Mouse (Mus musculus): ENCODE data around the gene Selenoi. TPM values are rescaled to one million over a fixed set of nuclear protein-coding genes. Genes with fewer than 3 reads are reported as not detected.
"Not testable (repeated sequence)": the region's sequence is repeated elsewhere in the genome, so short reads cannot be mapped to it uniquely, and the experiment has no call there.

The Selenoi gene
- total RNA-seq (2021), result 10 to 100 TPM; 56.8 to 58.3 TPM

- intact Hi-C loops (cut with DNase I), result no loop called here
- peak; percentile 98 to 99 for DNase-seq (ENCODE audit: extremely low spot score in 1 of 2, low spot score in 2 of 2)
Observed at GRCm38 (mm10) chr5:30232271-30232971, at the start of gene Selenoi. Gene Selenoi (plus strand): TSS chr5:30232581.

GRCm38 (mm10) chr5:30187687-30188485 is 44.5 kb upstream of the Selenoi start:
- no peak for DNase-seq (ENCODE audit: extremely low spot score in 1 of 2, low spot score in 2 of 2)
- intact Hi-C loops (cut with DNase I), result no loop called here

- intact Hi-C loops (cut with DNase I), result no loop called here
Observed at GRCm38 (mm10) chr5:30192452-30192851, 39.9 kb upstream of the Selenoi start.

GRCm38 (mm10) chr5:30195340-30195739 is 37.0 kb upstream of the Selenoi start:
- intact Hi-C loops (cut with DNase I), result no loop called here
- DNase-seq (ENCODE audit: extremely low spot score in 1 of 2, low spot score in 2 of 2), result no peak

More at GRCm38 (mm10) chr5:30192452-30192851, 39.9 kb upstream of the Selenoi start:
- DNase-seq (ENCODE audit: extremely low spot score in 1 of 2, low spot score in 2 of 2), result no peak

DNA sequence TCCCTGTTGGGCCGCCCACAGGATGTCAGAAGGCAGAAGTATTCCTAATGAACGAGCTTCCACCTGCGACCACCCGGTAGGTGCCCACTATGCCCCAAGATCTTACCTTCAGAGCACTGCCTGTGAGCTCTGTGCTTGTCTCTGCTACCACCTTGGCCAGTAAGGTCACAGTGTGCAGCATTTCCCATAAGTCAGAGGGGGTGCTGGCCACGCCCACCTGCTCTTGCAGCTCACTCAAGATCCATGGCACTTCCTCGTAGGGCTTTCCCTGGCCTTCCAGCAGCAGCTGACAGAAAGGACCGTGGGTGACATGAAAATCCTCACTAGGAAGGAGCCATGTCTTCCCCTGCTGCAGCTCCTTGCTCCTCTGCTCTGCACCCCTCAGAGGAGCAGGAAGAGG is 34.1 kb upstream of the Selenoi start:
- intact Hi-C loops (cut with DNase I), result no loop called here
- no peak for DNase-seq (ENCODE audit: extremely low spot score in 1 of 2, low spot score in 2 of 2)

GRCm38 (mm10) chr5:30201521-30201920 is 30.9 kb upstream of the Selenoi start:
- intact Hi-C loops (cut with DNase I), result no loop called here
- DNase-seq (ENCODE audit: extremely low spot score in 1 of 2, low spot score in 2 of 2), result peak; percentile 46 to 60

- intact Hi-C loops (cut with DNase I), result no loop called here
- DNase-seq (ENCODE audit: extremely low spot score in 1 of 2, low spot score in 2 of 2), result no peak
Observed at GRCm38 (mm10) chr5:30202221-30202620, 30.2 kb upstream of the Selenoi start.

GRCm38 (mm10) chr5:30203216-30203885 is 29.0 kb upstream of the Selenoi start:
- intact Hi-C loops (cut with DNase I), result no loop called here
- no peak for DNase-seq (ENCODE audit: extremely low spot score in 1 of 2, low spot score in 2 of 2)

GRCm38 (mm10) chr5:30204441-30204840 is 27.9 kb upstream of the Selenoi start:
- intact Hi-C loops (cut with DNase I), result no loop called here
- DNase-seq (ENCODE audit: extremely low spot score in 1 of 2, low spot score in 2 of 2), result no peak

DNA sequence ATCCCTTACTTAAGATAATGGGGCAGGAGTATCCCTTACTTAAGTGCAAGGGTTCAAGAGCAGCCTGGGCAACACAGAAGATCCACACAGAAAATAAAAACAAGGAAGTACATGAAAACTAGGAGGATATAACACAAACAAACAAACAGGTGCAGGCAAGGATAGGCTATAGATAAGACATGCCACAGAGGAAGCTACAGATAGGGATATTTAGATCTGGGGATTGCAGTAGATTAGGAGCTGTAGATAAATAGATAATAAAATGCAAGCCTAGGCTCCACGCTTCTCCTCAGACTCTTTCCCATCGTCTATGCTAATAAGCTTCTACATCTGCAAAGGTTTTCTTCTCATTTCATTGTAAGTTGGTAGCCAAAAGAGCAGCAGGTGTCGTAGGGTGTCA is 27.3 kb upstream of the Selenoi start:
- DNase-seq (ENCODE audit: extremely low spot score in 1 of 2, low spot score in 2 of 2), result no peak
- intact Hi-C loops (cut with DNase I), result loop anchor here (5.0 kb wide), 1 partner anchor 802 kb away; no protein-coding TSS in a partner anchor

DNA sequence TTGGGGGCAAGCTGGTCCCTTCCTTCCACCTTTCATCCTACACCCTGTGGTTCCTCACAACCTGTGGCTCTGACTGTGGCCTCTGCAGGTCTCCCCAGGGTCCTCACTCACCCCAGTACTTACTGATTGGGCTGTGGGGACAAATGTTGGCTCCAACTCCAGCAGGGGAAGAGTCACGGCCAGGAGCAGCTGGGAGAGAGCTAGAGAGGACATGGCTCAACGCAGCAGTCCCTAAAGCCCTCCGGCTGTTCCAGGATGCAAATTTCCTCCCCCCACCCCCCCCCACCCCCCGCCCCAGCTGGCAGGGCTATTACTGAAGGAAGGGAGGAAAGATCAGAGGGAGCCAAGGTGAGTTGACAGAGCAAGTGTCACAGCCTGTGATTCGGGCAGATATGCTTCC is 26.9 kb upstream of the Selenoi start, which contains the start of gene Adgrf3:
Gene Adgrf3, minus strand, starts transcription at position 230 of the 400 bp plus-strand sequence.
- intact Hi-C loops (cut with DNase I), result loop anchor here (5.0 kb wide), 1 partner anchor 802 kb away; no protein-coding TSS in a partner anchor
- no peak for DNase-seq (ENCODE audit: extremely low spot score in 1 of 2, low spot score in 2 of 2)

DNA sequence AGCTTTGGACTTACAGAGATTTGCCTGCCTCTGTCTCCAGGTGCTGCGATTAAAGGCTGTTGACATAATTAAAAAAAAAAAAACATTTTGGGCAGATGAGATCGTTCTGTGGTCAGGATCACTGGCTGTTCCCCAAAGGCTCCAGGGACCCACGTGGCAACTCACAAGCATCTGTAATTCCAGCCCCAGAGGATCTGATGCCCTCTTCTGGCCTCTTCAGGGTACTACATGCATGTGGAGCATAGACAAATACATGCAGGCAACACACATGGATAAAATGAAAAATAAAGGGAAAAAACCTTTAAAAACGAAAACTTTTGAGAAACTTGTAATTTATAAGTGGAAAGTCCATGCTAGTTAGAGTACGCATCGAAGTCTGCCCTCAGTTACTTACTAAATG is 25.1 kb upstream of the Selenoi start:
- DNase-seq (ENCODE audit: extremely low spot score in 1 of 2, low spot score in 2 of 2), result no peak
- intact Hi-C loops (cut with DNase I), result loop anchor here (5.0 kb wide), 1 partner anchor 800 kb away; no protein-coding TSS in a partner anchor

- intact Hi-C loops (cut with DNase I), result loop anchor here (10.0 kb wide), 1 partner anchor 714 kb away; the partner anchor contains the start of gene Khk
- not testable (repeated sequence) for DNase-seq (ENCODE audit: extremely low spot score in 1 of 2, low spot score in 2 of 2)
Observed at GRCm38 (mm10) chr5:30210758-30211157, 21.6 kb upstream of the Selenoi start.

DNA sequence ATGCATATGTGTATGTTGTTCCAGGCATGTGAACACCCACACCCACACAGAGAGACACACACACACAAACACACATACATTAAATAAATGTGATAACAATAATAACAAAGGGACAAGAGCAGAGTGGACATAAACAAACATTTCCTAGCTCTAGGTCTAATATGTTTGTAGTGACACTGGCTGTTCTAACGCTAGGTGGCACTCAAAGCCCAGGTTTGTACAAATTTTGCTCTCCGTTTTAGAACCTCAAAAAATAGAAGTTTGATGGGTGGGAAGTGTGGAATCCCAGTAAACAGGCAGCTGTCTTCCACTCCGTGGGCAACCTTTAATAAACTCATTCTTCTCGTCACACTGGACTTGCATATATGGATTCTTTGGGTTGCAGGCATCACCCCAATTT is 17.5 kb upstream of the Selenoi start:
- intact Hi-C loops (cut with DNase I), result loop anchor here (5.0 to 10.0 kb wide), 3 partner anchors 267 to 710 kb away; partner anchors contain the start of gene Khk
- DNase-seq (ENCODE audit: extremely low spot score in 1 of 2, low spot score in 2 of 2), result peak; percentile 49 to 60

DNA sequence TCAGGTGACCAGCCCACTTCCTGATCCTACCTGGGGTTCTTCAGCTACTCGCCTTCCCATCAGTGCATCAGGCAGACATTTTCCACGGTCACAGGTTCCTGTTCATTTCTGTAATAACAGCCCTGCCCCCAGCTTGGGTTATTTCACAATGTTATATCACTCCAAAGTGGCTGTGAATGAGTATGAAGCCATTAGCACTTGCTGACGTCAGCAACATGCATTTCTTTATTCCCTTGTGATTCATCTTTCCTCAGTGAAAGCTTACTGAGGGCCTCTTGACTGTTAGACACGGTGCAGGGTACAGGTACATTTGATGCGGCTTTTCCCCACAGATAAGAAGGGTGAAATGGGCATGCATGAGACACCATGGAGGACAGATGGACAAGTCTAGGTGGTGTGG is 16.4 kb upstream of the Selenoi start:
- DNase-seq (ENCODE audit: extremely low spot score in 1 of 2, low spot score in 2 of 2), result no peak
- intact Hi-C loops (cut with DNase I), result loop anchor here (5.0 to 10.0 kb wide), 3 partner anchors 266 to 709 kb away; partner anchors contain the start of gene Khk

- intact Hi-C loops (cut with DNase I), result loop anchor here (5.0 to 10.0 kb wide), 3 partner anchors 263 to 705 kb away; partner anchors contain the start of gene Khk
- no peak for DNase-seq (ENCODE audit: extremely low spot score in 1 of 2, low spot score in 2 of 2)
Observed at GRCm38 (mm10) chr5:30219715-30220114, 12.7 kb upstream of the Selenoi start.

DNA sequence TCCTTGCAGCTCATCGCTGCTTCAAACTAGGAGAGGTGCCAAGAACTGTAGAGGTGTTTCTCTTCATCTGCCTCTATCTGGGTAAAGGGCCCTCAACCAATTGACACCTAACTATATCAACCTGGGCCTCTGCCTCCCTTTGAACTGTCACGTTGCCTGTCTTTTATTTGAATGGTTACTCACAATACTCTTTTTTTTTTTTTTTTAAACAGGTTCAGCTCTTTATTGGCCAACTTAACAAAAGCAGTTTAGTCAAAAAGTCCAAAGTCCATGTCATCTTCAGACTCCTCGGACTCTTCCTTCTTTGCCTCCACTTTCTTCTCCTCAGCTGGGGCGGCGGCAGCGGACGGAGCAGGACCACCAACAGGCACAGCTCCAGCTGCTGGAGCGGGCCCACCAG is 11.7 kb upstream of the Selenoi start:
- no peak for DNase-seq (ENCODE audit: extremely low spot score in 1 of 2, low spot score in 2 of 2)
- intact Hi-C loops (cut with DNase I), result no loop called here

DNA sequence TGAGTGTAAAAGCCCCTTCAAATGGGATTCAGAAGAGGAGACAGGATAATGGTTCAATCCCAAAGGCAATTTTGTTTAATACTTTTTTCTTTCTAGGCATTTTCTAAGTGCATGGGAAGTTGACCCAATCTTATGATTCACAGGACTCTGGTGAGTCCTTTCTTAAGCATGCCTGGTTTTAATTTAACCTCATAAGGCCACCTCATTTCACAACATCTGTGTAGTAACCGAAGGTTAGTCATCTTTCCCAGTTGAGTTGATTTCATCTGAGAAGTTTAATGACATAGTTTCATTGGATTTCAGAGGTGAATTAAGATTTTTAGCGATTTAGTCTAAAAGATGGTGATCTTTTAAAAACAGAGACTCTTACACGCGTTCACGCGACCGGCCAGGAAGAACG is 9.7 kb upstream of the Selenoi start:
- intact Hi-C loops (cut with DNase I), result no loop called here
- DNase-seq (ENCODE audit: extremely low spot score in 1 of 2, low spot score in 2 of 2), result no peak

- intact Hi-C loops (cut with DNase I), result no loop called here
- peak in 1 of 2 experiments; percentile 15 for DNase-seq (ENCODE audit: extremely low spot score in 1 of 2, low spot score in 2 of 2)
Observed at GRCm38 (mm10) chr5:30230901-30231300, 1.5 kb upstream of the Selenoi start.

Measured in left cerebral cortex, postnatal 10 days (tissue).